Mouse (Mus musculus) frontal cortex, postnatal 14 days (tissue): ENCODE measurements around the gene Gnai3.

Experiments used
- DNase-seq, 2 experiments: peaks; one replicate each; pipeline ENCODE4 v3.0.0; 2022; ENCODE audit warnings: low spot score in 2 of 2

Gene Gnai3

GRCm38 (mm10) chr3:108111320-108111719 is 34.6 kb downstream of the Gnai3 start:
- DNase-seq, result no peak

- no peak for DNase-seq
These were observed 40.7 kb downstream of the Gnai3 start for GRCm38 (mm10) chr3:108105281-108105680.

- no peak for DNase-seq
These were observed 43.9 kb downstream of the Gnai3 start for GRCm38 (mm10) chr3:108102075-108102474.

- DNase-seq, result no peak
These were observed 44.4 kb downstream of the Gnai3 start for GRCm38 (mm10) chr3:108101594-108101993.

GRCm38 (mm10) chr3:108098316-108098715 is 47.6 kb downstream of the Gnai3 start:
- no peak for DNase-seq

GRCm38 (mm10) chr3:108097656-108098055 is 48.3 kb downstream of the Gnai3 start:
- no peak for DNase-seq

- DNase-seq, result no peak
These were observed 49.2 kb downstream of the Gnai3 start for GRCm38 (mm10) chr3:108096726-108097125.

GRCm38 (mm10) chr3:108096226-108096625 is 49.7 kb downstream of the Gnai3 start:
- DNase-seq, result no peak

GRCm38 (mm10) chr3:108094976-108095760 is 50.8 kb downstream of the Gnai3 start:
- no peak for DNase-seq

GRCm38 (mm10) chr3:108094146-108094545 is 51.8 kb downstream of the Gnai3 start:
- DNase-seq, result no peak

- no peak for DNase-seq
These were observed 52.6 kb downstream of the Gnai3 start for GRCm38 (mm10) chr3:108093306-108093705.

- no peak for DNase-seq
These were observed 53.3 kb downstream of the Gnai3 start, which contains the start of gene Gnat2 for GRCm38 (mm10) chr3:108092536-108093115. Gnat2 (plus strand) TSS chr3:108092789.

GRCm38 (mm10) chr3:108092030-108092429 is 53.9 kb downstream of the Gnai3 start:
- DNase-seq, result no peak

- no peak for DNase-seq
These were observed 55.4 kb downstream of the Gnai3 start for GRCm38 (mm10) chr3:108090561-108090960.

GRCm38 (mm10) chr3:108089916-108090315 is 56.0 kb downstream of the Gnai3 start:
- DNase-seq, result no peak

- no peak for DNase-seq
These were observed 57.0 kb downstream of the Gnai3 start for GRCm38 (mm10) chr3:108088842-108089380.

GRCm38 (mm10) chr3:108087329-108087728 is 58.6 kb downstream of the Gnai3 start:
- DNase-seq, result no peak

GRCm38 (mm10) chr3:108086470-108086979 is 59.4 kb downstream of the Gnai3 start, which contains the start of gene Ampd2:
Ampd2 (minus strand) TSS chr3:108086651.
- DNase-seq, result no peak

GRCm38 (mm10) chr3:108085721-108086469 is 60.1 kb downstream of the Gnai3 start:
- DNase-seq, result no peak

- peak; percentile 81 to 89 for DNase-seq
These were observed 60.6 kb downstream of the Gnai3 start for GRCm38 (mm10) chr3:108085281-108085720.

GRCm38 (mm10) chr3:108084767-108085270 is 61.1 kb downstream of the Gnai3 start:
- DNase-seq, result no peak
